ENCODE assay signal across 10 mouse cellular contexts in the genomic region with DNA sequence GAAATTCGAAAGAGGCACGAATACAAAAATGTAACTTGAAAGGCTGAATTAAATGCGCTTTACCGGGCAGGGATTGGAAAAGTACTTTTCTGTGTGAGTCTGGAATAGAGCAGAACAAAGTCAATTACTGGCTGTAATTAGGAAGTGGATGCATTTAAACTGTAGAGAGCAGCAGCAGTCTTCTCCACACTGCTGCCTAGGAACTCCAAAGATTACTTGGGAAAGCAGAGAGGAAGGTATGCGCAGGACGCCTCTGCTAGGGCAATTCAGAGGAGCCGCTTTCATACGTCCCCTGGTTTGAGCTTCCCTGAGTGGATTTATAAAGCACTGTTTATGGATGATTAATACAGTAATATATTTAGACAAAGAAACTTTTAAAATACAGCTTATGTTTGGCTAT.
DNase-seq lines count a peak whose midpoint lies in the region; ATAC-seq lines count a peak whose summit lies in the region.
"Had no signal": no experiment of that assay in that cellular context is flagged by ENCODE, and none has a peak within 500 bp of the region (broad histone marks: within the 10 kb centered on the region; RNA-seq: fewer than 3 reads in every experiment).

No protein-coding gene starts in this region.

- 41% methylated on average over 8 of the region's 8 CpGs for WGBS in forebrain, embryonic 13.5 days

- no peak overlapping the region for H3K4me3 ChIP-seq in forebrain, embryonic 13.5 days
- H3K4me3 ChIP-seq: hindbrain, embryonic 15.5 days had no signal

- H3K9me3 ChIP-seq in forebrain, embryonic 13.5 days (replicated peaks) = no peaks in the 10 kb centered on the region
- H3K9me3 ChIP-seq: hindbrain, embryonic 15.5 days had no signal

- peak; percentile 14 for DNase-seq in kidney, postnatal 10 days
- no peak for DNase-seq in kidney, postnatal 25 days
- DNase-seq in right cerebral cortex, adult 2 months (ENCODE audit: low spot score in 2 of 2) = peak; percentile 31 to 49
- DNase-seq in right cerebral cortex, postnatal 4 days = no peak
- DNase-seq in ovary, postnatal 10 days (ENCODE audit: low spot score) = no peak
- DNase-seq: adrenal gland, postnatal 10 days; cerebellum, postnatal 25 days had no signal

- no peak overlapping the region for H3K27ac ChIP-seq in forebrain, embryonic 13.5 days
- H3K27ac ChIP-seq: hindbrain, embryonic 15.5 days had no signal

- H3K9ac ChIP-seq in forebrain, embryonic 13.5 days = no peak overlapping the region
- H3K9ac ChIP-seq: hindbrain, embryonic 15.5 days had no signal

- ATAC-seq in forebrain, embryonic 13.5 days = peak; percentile 63; the same call in 1 of the 2 replicates
- no peak for ATAC-seq in erythroid progenitor cell, adult 5-6 weeks (replicated peaks; ENCODE audit: low FRiP score, poor library complexity, severe bottlenecking)

- no peaks in the 10 kb centered on the region for H3K27me3 ChIP-seq in forebrain, embryonic 13.5 days
- H3K27me3 ChIP-seq: hindbrain, embryonic 15.5 days had no signal

- no peaks in the 10 kb centered on the region for H3K36me3 ChIP-seq in forebrain, embryonic 13.5 days (ENCODE audit: poor library complexity, severe bottlenecking)
- H3K36me3 ChIP-seq: hindbrain, embryonic 15.5 days had no signal

- no peak overlapping the region for H3K4me2 ChIP-seq in forebrain, embryonic 13.5 days
- H3K4me2 ChIP-seq: hindbrain, embryonic 15.5 days had no signal

- H3K4me1 ChIP-seq in forebrain, embryonic 13.5 days = no peaks in the 10 kb centered on the region
- H3K4me1 ChIP-seq: hindbrain, embryonic 15.5 days had no signal

Comparison
In these comparisons a context has a peak if more than half of its experiments do, and no peak if none do; other contexts are left out.
1. DNase-seq: peak in kidney, postnatal 10 days (single experiment) and right cerebral cortex, adult 2 months (2 of 2); none in kidney, postnatal 25 days (0 of 2), right cerebral cortex, postnatal 4 days (single experiment) and ovary, postnatal 10 days (single experiment).